Comparison of ENCODE assay signal across 25 mouse cellular contexts in genomic region chr2:132914785-132915184, GRCm38 (mm10). TPM values are rescaled to one million over a fixed set of nuclear protein-coding genes. Genes with fewer than 3 reads are reported as not detected.
DNase-seq lines count a peak whose midpoint lies in the region; ATAC-seq lines count a peak whose summit lies in the region.
"Had no signal": no experiment of that assay in that cellular context is flagged by ENCODE, and none has a peak within 500 bp of the region (broad histone marks: within the 10 kb centered on the region; RNA-seq: fewer than 3 reads in every experiment).

No protein-coding gene starts in this region.

- peak; percentile 73 for ATAC-seq in frontal cortex, adult (ENCODE audit: low TSS enrichment)
- ATAC-seq: activated CD4-positive, CD25-positive, alpha-beta regulatory T cell, adult 4 months; CD4-positive, CD25-positive, alpha-beta regulatory T cell, adult 4 months; forebrain, embryonic 14.5 days; forebrain, embryonic 16.5 days; Patski had no signal

- DNase-seq in frontal cortex, postnatal 14 days (ENCODE audit: low spot score in 2 of 2) = no peak
- peak; percentile 21 for DNase-seq in layer of hippocampus, adult 9-11 months
- no peak for DNase-seq in layer of hippocampus, postnatal 25 days (ENCODE audit: extremely low spot score in 1 of 2, low spot score in 1 of 2)
- DNase-seq in right cerebral cortex, postnatal 25 days = peak; percentile 17
- DNase-seq in right cerebral cortex, postnatal 14 days = no peak
- DNase-seq: adrenal gland, adult 8-10 months; adrenal gland, postnatal 14 days; adrenal gland, postnatal 36 days; B cell, adult 2 months; cerebellum, adult 11 months; cerebellum, adult 18-20 months; cerebellum, adult 8-10 months; cerebellum, adult 9-11 months; cerebellum, postnatal 14 days; cerebellum, postnatal 36 days; embryo, embryonic 11 days had no signal

RNA-seq across cellular contexts. Expression of gene Fermt1, which starts 30.9 kb away (rescaled TPM):
- under 1 TPM; 0.22 to 0.49 TPM for total RNA-seq in layer of hippocampus, postnatal 25 days (2021)
- total RNA-seq: adrenal gland, adult 18-20 months; adrenal gland, adult 8-10 months; adrenal gland, postnatal 14 days; adrenal gland, postnatal 36 days; CH12.LX; common myeloid progenitor, adult 5-6 weeks had no signal

RNA-seq across cellular contexts. Expression of gene Lrrn4, which starts 34.1 kb away (rescaled TPM):
- total RNA-seq in layer of hippocampus, postnatal 25 days (2021) = under 1 TPM; 0.56 to 0.98 TPM
- total RNA-seq: CH12.LX had no signal

Comparison
In these comparisons a context has a peak if more than half of its experiments do, and no peak if none do; other contexts are left out.
1. DNase-seq: peak in layer of hippocampus, adult 9-11 months (single experiment) and right cerebral cortex, postnatal 25 days (single experiment); none in frontal cortex, postnatal 14 days (0 of 2), layer of hippocampus, postnatal 25 days (0 of 2) and right cerebral cortex, postnatal 14 days (single experiment).